8 mouse cellular contexts compared by ENCODE assay signal in the genomic region with DNA sequence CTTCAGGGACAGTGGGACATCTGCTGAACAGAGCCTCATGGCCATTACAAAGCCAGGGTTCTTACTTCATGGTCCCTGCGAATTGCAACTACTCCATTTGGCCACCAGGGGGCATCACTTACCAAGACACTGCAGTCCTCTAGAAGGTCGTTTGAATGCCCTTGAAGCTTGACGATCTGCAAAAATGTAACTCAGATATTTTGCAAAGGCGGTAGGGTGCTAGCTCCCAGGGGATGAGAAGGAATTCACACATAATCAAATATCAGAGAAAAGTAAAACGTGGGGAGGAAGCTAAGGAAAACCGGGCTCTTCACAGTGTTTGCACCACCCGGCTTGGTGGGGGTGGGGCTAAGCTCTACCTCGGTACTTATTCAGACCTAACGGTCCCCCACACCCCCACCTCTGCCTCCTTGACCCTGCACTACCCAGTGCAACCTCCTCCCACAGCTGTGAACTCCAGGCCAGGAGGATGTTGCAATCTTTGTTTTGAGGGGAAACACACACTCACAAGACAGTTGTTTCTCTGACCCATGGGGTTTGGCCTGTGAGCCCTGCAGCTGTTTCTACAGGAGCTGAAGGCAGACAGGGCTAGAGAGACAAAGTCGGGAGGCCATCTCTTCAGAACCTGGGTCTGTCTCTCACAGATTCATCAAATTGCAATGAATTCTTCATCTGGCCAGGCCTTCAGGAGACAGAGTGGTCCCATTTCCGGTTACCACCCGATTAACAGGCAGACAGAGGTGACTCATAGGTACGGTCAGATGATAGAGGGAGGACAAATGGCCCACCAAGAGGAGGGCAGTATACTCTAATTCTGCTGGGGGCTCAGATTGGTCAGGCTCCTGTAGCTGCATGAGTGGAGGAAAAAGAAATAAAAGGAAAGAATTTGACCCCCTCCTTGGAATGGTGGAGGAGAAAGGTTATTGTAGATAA.
DNase-seq lines count a peak whose midpoint lies in the region; ATAC-seq and TF ChIP-seq lines count a peak whose summit lies in the region.

No protein-coding gene starts in this region.

- no peak overlapping the region for H3K4me3 ChIP-seq in cortical plate, adult 2 months (ENCODE audit: insufficient read depth, low read length)
- H3K4me3 ChIP-seq in intestine, embryonic 15.5 days (replicated peaks), result 0 out of 2 replicates have a peak overlapping the region, but pooled peaks have one; percentile 10
- no peak overlapping the region; the same call in 1 of the 2 replicates for H3K4me3 ChIP-seq in midbrain, embryonic 11.5 days (ENCODE audit: low read depth, low read length)

- DNase-seq in adrenal gland, adult 18-20 months (ENCODE audit: low spot score in 2 of 2), result peak; percentile 69 to 73
- DNase-seq in gastrocnemius, postnatal 36 days, result peak; percentile 66 to 72
- peak; percentile 78 for DNase-seq in left cerebral cortex, postnatal 4 days
- peak; percentile 97 for DNase-seq in midbrain, embryonic 11.5 days (ENCODE audit: low spot score, missing footprints)
- DNase-seq in right cerebral cortex, postnatal 4 days, result peak; percentile 68

- H3K9ac ChIP-seq in intestine, embryonic 15.5 days, result no peak overlapping the region
- H3K9ac ChIP-seq in midbrain, embryonic 11.5 days (ENCODE audit: low read length), result peak overlapping the region; percentile 32; the same call in 1 of the 2 replicates

- ATAC-seq in intestine, embryonic 15.5 days, result peak; percentile 83
- peak; percentile 88 for ATAC-seq in midbrain, embryonic 11.5 days (ENCODE audit: low FRiP score)
- no peak for ATAC-seq in erythroblast, adult 5-6 weeks (replicated peaks; ENCODE audit: low FRiP score, poor library complexity, severe bottlenecking)

- 11% methylated on average over 13 of the region's 13 CpGs for WGBS in intestine, embryonic 15.5 days
- WGBS in midbrain, embryonic 11.5 days, result 17% methylated on average over 13 of the region's 13 CpGs

- intact Hi-C loops in gastrocnemius, postnatal 36 days (cut with DNase I), result loop anchor here (1.0 to 5.0 kb wide), 2 partner anchors 141 to 221 kb away; no protein-coding TSS in a partner anchor
- intact Hi-C loops in left cerebral cortex, postnatal 4 days (cut with DNase I), result loop anchor here (2.0 to 10.0 kb wide), 5 partner anchors 86 to 1038 kb away; partner anchors contain the start of gene Fam49a

- H3K9me3 ChIP-seq in intestine, embryonic 15.5 days, result no peaks in the 10 kb centered on the region
- no peaks in the 10 kb centered on the region for H3K9me3 ChIP-seq in midbrain, embryonic 11.5 days (ENCODE audit: control insufficient read depth, low read length)

- peak; percentile 94 for TF ChIP-seq CTCF in cortical plate, adult 2 months (IDR thresholded peaks at IDR 0.05; ENCODE audit: extremely low read depth, insufficient read depth, low read length)

- no peak for TF ChIP-seq POLR2A in cortical plate, adult 2 months (IDR thresholded peaks at IDR 0.05; ENCODE audit: extremely low read depth, insufficient read depth, low read length)

- H3K4me2 ChIP-seq in intestine, embryonic 15.5 days (replicated peaks), result peak overlapping the region; percentile 55
- H3K4me2 ChIP-seq in midbrain, embryonic 11.5 days, result peak overlapping the region; percentile 36

- H3K4me1 ChIP-seq in cortical plate, adult 2 months (ENCODE audit: control insufficient read depth, insufficient read depth, low read length), result peaks cover 9% of the 10 kb centered on the region
- peaks cover 5% of the 10 kb centered on the region; the same call in 1 of the 2 replicates for H3K4me1 ChIP-seq in intestine, embryonic 15.5 days (replicated peaks)
- H3K4me1 ChIP-seq in midbrain, embryonic 11.5 days (ENCODE audit: control insufficient read depth, insufficient read depth, low read length), result peaks cover 9% of the 10 kb centered on the region; the same call in 1 of the 2 replicates

- H3K36me3 ChIP-seq in intestine, embryonic 15.5 days, result no peaks in the 10 kb centered on the region
- H3K36me3 ChIP-seq in midbrain, embryonic 11.5 days (ENCODE audit: control insufficient read depth, insufficient read depth, low read length), result no peaks in the 10 kb centered on the region

- no peaks in the 10 kb centered on the region for H3K27me3 ChIP-seq in intestine, embryonic 15.5 days (replicated peaks)
- no peaks in the 10 kb centered on the region for H3K27me3 ChIP-seq in midbrain, embryonic 11.5 days (ENCODE audit: control insufficient read depth, insufficient read depth, low read length)

- no peak overlapping the region for H3K27ac ChIP-seq in cortical plate, adult 2 months (ENCODE audit: insufficient read depth, low read length)
- no peak overlapping the region for H3K27ac ChIP-seq in intestine, embryonic 15.5 days
- H3K27ac ChIP-seq in midbrain, embryonic 11.5 days (ENCODE audit: low read depth, low read length), result no peak overlapping the region
